Mouse (Mus musculus) bone marrow macrophage, adult 2 months (primary cell): Measurements from ENCODE around the gene Tcf7. TPM values are rescaled to one million over a fixed set of nuclear protein-coding genes. Genes with fewer than 3 reads are reported as not detected.

ENCODE experiments used
- H3K27ac ChIP-seq: 2 replicates; pipeline ENCODE4 v1.5.1; 2012; ENCODE audit warnings: low read depth, low read length; ENCODE audit not compliant: insufficient read depth
- H3K4me1 ChIP-seq: 2 replicates; pipeline ENCODE4 v1.6.1; 2012; ENCODE audit warnings: low read length; ENCODE audit not compliant: control insufficient read depth, insufficient read depth
- H3K4me3 ChIP-seq: 2 replicates; pipeline ENCODE4 v1.5.1; 2012; ENCODE audit warnings: mild to moderate bottlenecking, low read length, moderate library complexity; ENCODE audit not compliant: insufficient read depth
- CTCF ChIP-seq: IDR thresholded peaks from 2 replicates; pipeline ENCODE4 v1.5.1; 2012; ENCODE audit warnings: low read depth, mild to moderate bottlenecking, low read length, moderate library complexity
- POLR2A ChIP-seq: IDR thresholded peaks from 2 replicates; pipeline ENCODE4 v1.6.1; 2012; ENCODE audit warnings: mild to moderate bottlenecking, low read depth, low read length, borderline replicate concordance
- polyA plus RNA-seq: library from polyadenylated mRNA; stranded (reverse); fragments of >200 nt; gene quantifications from 2 replicates; pipeline ENCODE4 v1.2.4, GENCODE M21; 2012; ENCODE audit not compliant: missing spikeins, insufficient read depth, insufficient read length

Gene Tcf7
- polyA plus RNA-seq, 1 experiment: not detected

- H3K4me3 ChIP-seq: peak overlapping the region; percentile 10; the same call in 1 of the 2 replicates
- TF ChIP-seq POLR2A (no peak), CTCF (no peak)
- no peak overlapping the region for H3K27ac ChIP-seq
These were observed 1.1 kb upstream of the Tcf7 start for GRCm38 (mm10) chr11:52283596-52284571.

DNA sequence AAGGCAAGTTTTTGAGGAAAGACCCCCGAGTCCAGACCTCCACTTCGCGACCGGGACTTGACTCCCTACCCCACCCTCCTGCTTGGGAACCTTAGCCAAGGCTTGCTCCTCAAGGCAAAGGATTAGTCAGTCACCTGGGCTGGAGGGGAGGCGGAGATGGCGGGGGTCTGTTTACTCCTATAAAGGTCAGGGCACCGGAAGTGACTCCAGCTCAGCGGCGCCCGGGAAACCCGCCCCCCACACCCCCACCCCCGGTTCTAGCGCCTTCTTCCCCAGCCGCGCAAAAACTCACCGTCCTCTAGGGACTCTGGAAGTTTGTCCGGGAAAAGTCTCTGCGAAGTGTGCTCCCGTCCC lies 417 bp downstream of the Tcf7 start:
- TF ChIP-seq CTCF (no peak), POLR2A (no peak)
- H3K27ac ChIP-seq: no peak overlapping the region
- H3K4me1 ChIP-seq: no peaks in the 10 kb centered on the region
- H3K4me3 ChIP-seq: peak overlapping the region; percentile 61

More at GRCm38 (mm10) chr11:52283596-52284571, 1.1 kb upstream of the Tcf7 start:
- no peaks in the 10 kb centered on the region for H3K4me1 ChIP-seq

DNA sequence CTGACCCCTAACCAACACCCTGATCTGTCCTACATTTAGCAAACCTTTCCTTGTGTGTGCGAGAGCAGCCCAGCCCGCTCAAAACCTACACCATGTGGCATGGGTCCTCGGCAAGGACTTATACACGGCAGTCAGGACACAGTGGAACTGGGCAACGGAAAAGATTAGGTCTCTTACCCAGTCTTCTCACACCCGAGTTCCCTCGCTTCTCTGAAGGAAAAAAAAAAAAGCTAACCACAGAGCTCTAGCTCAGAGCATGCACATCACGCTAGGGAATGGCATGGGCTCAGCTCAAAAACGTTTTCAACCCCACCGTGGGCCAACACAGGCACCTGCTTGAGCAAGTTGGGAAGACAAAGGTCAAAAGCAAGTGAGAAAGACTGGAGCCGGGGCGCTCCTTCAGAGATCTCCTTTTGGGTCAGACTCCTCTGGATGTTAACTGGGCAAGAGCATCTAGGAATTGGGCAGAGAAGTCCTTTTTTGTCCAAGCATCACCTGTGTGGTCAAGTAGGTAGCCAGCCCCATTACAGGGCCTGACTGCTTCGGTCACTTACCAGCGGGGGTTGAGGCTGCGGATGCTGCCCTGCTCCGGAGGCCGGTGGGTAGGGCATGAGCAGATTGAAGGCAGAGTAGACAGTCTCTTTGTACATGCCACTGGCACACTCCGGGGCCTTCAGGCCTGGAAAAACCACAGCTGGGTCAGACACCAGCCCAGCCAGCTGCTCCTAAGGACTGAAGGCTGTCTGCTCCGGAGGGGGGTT lies 1.1 kb downstream of the Tcf7 start:
- H3K4me3 ChIP-seq: no peak overlapping the region
- H3K27ac ChIP-seq: no peak overlapping the region
- no peak for TF ChIP-seq POLR2A
- no peak for TF ChIP-seq CTCF
- H3K4me1 ChIP-seq: no peaks in the 10 kb centered on the region

GRCm38 (mm10) chr11:52280566-52281455 lies 2.0 kb downstream of the Tcf7 start:
- H3K4me1 ChIP-seq: no peaks in the 10 kb centered on the region
- no peak overlapping the region for H3K27ac ChIP-seq
- no peak overlapping the region for H3K4me3 ChIP-seq
- TF ChIP-seq CTCF (no peak), POLR2A (no peak)

DNA sequence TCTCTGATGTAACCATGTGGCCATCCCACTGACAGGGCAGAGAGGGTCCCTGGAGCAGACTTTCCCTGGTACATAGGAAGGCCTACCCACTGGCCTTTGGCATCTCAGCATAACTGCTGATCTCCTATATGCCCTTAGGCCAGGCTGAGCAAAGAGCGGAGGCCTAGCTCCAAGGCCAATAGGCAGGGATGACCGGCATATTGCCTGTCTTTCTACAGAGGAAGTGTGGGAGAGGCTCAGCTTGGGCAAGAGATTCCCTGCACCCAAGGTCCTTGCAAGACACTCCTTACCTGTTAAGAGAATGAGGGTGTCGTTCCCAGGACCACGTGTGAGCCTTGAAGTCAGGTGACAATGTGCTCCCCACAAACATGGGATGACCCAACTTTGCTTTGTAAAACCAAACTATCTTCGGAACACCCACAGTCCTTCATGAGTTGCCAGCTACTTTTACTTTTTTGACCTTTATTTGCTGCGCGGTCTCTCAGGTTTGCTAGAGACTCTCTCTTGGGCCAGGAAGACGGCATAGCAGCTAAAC lies 3.1 kb downstream of the Tcf7 start:
- no peak overlapping the region for H3K4me3 ChIP-seq
- H3K27ac ChIP-seq: no peak overlapping the region
- H3K4me1 ChIP-seq: no peaks in the 10 kb centered on the region
- TF ChIP-seq CTCF: no peak
- TF ChIP-seq POLR2A: no peak

GRCm38 (mm10) chr11:52278991-52279390 lies 3.8 kb downstream of the Tcf7 start:
- Histone ChIP-seq H3K4me1 (no peaks in the 10 kb centered on the region), H3K27ac (no peak overlapping the region), H3K4me3 (no peak overlapping the region)

GRCm38 (mm10) chr11:52278164-52278563 lies 4.7 kb downstream of the Tcf7 start:
- H3K4me3 ChIP-seq: no peak overlapping the region
- no peak overlapping the region for H3K27ac ChIP-seq
- no peak for TF ChIP-seq POLR2A
- TF ChIP-seq CTCF: no peak
- no peaks in the 10 kb centered on the region for H3K4me1 ChIP-seq

More at GRCm38 (mm10) chr11:52278991-52279390, 3.8 kb downstream of the Tcf7 start:
- TF ChIP-seq CTCF (no peak), POLR2A (no peak)

DNA sequence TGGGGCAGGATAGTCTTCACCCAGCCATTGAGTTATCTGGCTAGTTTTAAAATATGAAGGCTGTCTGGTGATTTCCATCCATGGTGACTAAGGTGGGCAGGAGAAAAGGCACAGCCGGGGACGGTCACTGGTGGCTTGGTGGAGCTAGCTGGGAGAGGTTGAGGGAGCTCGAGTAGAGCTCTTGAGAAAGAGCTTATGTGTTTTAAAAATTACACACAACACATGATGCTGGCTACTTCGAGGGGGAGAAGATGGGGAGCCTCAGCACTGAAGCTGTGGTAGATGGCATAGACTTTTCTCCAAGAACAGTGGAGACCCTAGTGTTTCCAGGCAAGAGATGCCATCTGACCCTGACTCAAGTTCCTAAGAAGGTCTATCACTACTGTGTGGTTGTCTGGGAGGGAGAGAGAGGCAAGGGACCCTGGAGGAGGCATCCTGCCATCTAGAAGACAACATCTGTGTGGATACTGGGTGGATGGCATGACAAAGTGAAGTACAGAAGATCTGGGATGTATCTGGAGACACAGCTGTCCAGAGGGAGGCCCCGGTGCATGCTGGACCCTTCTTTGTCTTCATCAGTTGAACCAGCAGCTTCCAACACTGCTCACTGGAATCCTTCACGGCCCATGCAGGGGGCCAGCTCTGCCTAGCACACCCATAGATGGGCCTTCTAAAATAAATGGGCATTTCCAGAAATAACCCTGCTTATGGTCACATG lies 5.2 kb downstream of the Tcf7 start:
- Histone ChIP-seq H3K4me1 (no peaks in the 10 kb centered on the region), H3K27ac (no peak overlapping the region), H3K4me3 (no peak overlapping the region)
- TF ChIP-seq POLR2A (no peak), CTCF (no peak)

DNA sequence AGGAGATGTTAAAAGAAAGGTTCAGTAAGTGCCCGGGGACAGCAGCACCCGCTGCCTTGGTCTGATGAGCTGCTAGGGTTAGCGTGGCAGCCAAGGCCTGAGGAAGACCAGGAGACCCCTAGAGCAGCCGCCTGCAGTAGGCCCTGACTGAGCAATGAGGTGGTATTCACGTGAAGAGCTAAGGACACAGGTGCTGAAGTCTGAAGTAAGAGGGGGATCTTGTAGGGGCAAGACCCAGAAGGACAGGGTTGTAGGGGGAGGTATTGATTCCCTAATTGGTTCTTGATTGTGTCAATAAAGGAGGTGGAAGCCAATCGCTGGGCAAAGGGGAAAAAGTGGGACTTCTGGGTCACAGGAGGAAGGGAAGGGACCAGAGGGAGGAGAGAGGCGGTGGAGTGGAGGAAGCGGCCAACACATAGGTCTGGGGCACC lies 5.8 kb downstream of the Tcf7 start:
- no peak overlapping the region for H3K4me3 ChIP-seq
- H3K4me1 ChIP-seq: no peaks in the 10 kb centered on the region
- no peak overlapping the region for H3K27ac ChIP-seq
- no peak for TF ChIP-seq CTCF
- TF ChIP-seq POLR2A: no peak
